Mouse (Mus musculus): ENCODE results near the gene Ap2b1. TPM values are rescaled to one million over a fixed set of nuclear protein-coding genes. Genes with fewer than 3 reads are reported as not detected.
A peak's percentile ranks its signal among the peaks of the same experiment; 100 is the strongest.

Gene Ap2b1
- polyA plus RNA-seq, 1 experiment from 2014 or later, result 89.2 TPM

DNA sequence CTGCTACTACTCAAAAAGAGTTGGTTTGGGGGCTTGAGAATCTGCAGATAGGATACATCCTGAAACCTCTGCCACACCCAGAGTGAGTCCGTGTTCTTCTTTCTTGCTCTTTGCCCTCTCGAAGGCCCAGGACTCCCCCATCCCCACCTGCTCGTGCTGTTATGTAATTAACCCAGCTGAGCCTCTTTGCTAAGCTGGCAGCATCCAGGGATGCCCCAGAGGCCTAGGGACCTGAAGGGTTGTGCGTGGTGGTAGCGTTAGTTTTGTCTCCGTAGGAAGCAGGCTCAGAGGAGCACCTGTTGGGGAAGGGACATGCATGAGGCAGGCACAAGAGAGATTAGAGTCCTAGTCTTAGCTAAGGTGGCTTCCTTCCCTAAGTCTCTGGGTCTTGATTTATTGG, 111.7 kb downstream of the Ap2b1 start:
- H3K36me3 ChIP-seq, result no peaks in the 10 kb centered on the region
- H3K27me3 ChIP-seq (ENCODE audit: insufficient read depth, poor library complexity, severe bottlenecking), result peaks cover 23% of the 10 kb centered on the region
- H3K27ac ChIP-seq, result no peak overlapping the region
- WGBS, result 29% methylated on average over 6 of the region's 6 CpGs
- H3K4me1 ChIP-seq (replicated peaks), result peaks cover 28% of the 10 kb centered on the region
- H3K9me3 ChIP-seq, result no peaks in the 10 kb centered on the region
- DNase-seq (ENCODE audit: low spot score), result no peak
- H3K4me3 ChIP-seq, result peak overlapping the region; percentile 85

DNA sequence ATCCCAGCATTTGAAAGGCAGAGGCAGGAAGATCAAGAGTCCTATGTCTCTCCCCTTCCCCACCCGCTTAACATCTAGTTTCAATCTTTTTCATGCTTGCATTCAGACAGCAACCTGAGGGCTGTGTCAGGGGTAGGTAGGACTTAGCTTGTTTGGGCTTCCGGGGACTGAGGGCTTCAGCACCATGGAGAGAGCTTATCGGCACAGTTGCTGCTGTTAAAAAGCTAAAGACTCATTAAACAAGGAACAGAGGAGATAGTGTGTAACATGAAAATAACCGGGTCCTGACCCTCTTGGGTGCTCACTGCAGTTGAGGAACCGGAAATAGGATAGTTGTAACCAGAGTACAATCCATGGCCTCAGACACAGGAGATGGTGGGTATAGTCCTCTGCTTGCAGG, 118.3 kb downstream of the Ap2b1 start:
- H3K4me1 ChIP-seq (replicated peaks), result peaks cover 13% of the 10 kb centered on the region
- H3K4me3 ChIP-seq, result no peak overlapping the region
- DNase-seq (ENCODE audit: low spot score), result peak; percentile 69
- peaks cover 71% of the 10 kb centered on the region for H3K27me3 ChIP-seq (ENCODE audit: insufficient read depth, poor library complexity, severe bottlenecking)
- no peak overlapping the region for H3K27ac ChIP-seq
- 16% methylated on average over 5 of the region's 5 CpGs for WGBS
- no peaks in the 10 kb centered on the region for H3K9me3 ChIP-seq
- H3K36me3 ChIP-seq, result no peaks in the 10 kb centered on the region

DNA sequence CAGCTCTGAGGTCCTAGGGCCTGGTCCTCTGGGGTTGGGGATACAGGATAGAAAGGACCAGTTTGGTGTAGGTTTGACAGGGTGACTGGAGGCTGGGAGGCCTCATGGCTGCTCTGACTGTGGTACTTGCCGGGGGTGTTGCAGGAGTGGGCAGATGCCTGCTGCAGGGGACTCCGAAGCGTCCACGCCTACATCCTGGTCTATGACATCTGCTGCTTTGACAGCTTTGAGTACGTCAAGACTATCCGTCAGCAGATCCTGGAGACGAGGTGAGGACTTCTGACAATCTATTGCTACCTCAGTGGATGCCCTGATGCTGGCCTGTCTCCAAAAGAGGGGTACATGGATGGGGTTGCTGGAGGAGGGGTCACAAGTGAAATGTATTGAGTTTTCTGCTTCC, 118.9 kb downstream of the Ap2b1 start:
- no peaks in the 10 kb centered on the region for H3K36me3 ChIP-seq
- peaks cover 13% of the 10 kb centered on the region for H3K4me1 ChIP-seq (replicated peaks)
- DNase-seq (ENCODE audit: low spot score), result no peak
- WGBS, result 84% methylated on average over 7 of the region's 7 CpGs
- H3K27me3 ChIP-seq (ENCODE audit: insufficient read depth, poor library complexity, severe bottlenecking), result peaks cover 65% of the 10 kb centered on the region
- no peak overlapping the region for H3K27ac ChIP-seq
- H3K4me3 ChIP-seq, result no peak overlapping the region
- H3K9me3 ChIP-seq, result no peaks in the 10 kb centered on the region

DNA sequence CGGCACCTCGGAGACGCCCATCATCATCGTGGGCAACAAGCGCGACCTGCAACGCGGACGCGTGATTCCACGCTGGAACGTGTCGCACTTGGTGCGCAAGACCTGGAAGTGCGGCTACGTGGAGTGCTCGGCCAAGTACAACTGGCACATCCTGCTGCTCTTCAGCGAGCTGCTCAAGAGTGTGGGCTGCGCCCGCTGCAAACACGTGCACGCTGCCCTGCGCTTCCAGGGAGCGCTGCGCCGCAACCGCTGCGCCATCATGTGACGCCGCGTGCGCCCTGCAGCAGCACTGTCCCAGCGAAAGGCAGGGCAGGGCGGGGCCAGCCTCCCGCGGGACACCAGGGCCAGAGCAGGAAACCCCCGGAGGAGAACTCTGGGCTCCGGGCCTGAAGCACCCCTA, 119.7 kb downstream of the Ap2b1 start:
- peaks cover 61% of the 10 kb centered on the region for H3K27me3 ChIP-seq (ENCODE audit: insufficient read depth, poor library complexity, severe bottlenecking)
- peak; percentile 25 for DNase-seq (ENCODE audit: low spot score)
- H3K27ac ChIP-seq, result no peak overlapping the region
- H3K36me3 ChIP-seq, result no peaks in the 10 kb centered on the region
- H3K4me3 ChIP-seq, result peak overlapping the region; percentile 36
- peaks cover 13% of the 10 kb centered on the region for H3K4me1 ChIP-seq (replicated peaks)
- WGBS, result 7% methylated on average over 38 of the region's 38 CpGs
- no peaks in the 10 kb centered on the region for H3K9me3 ChIP-seq

DNA sequence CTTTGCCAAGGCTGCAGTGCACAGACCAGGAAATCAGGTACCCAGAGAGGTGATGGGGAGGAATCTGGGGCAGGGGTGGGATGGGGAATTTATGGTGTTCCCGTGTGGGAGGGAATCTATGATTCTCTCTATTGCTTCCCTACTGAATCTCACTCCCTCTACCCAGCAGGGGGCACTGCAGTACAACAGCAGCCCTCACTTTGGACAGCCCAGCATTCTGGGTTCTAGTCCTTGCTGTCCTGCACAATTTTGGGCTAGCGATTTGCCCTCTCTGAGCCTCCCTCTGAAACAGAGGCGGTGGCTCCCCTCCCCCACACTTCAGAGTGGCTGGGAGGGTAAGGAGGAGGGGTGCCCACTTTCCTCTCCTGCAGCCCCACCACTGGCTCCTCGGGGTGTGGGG, 121.5 kb downstream of the Ap2b1 start:
- Histone ChIP-seq H3K4me1 (replicated peaks) (peaks cover 13% of the 10 kb centered on the region), H3K4me3 (no peak overlapping the region), H3K27me3 (ENCODE audit: insufficient read depth, poor library complexity, severe bottlenecking) (peaks cover 61% of the 10 kb centered on the region), H3K9me3 (no peaks in the 10 kb centered on the region), H3K27ac (no peak overlapping the region), H3K36me3 (no peaks in the 10 kb centered on the region)
- DNase-seq (ENCODE audit: low spot score), result peak; percentile 28
- 37% methylated on average over 4 of the region's 4 CpGs for WGBS

DNA sequence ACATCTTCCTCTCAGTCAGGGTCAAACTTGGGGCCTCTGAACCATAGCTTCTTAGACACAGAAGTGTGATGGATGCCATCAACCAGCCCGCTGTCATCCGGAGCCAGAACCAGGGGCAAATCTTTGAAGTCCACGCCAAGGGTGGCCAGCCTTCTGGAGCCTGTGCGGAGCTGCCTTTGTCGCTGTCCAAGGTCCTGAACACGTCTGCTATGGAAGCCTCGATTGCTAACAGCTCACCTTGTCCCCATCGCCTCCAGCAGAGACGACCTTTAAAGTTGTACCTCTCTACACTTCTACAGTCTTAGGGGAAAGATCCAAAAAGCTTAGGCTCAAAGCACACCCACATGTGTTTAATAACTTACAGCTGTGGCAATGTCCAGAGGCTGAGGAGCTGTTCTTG, 122.5 kb downstream of the Ap2b1 start:
- 4% methylated on average over 9 of the region's 9 CpGs for WGBS
- peaks cover 64% of the 10 kb centered on the region for H3K27me3 ChIP-seq (ENCODE audit: insufficient read depth, poor library complexity, severe bottlenecking)
- no peaks in the 10 kb centered on the region for H3K36me3 ChIP-seq
- H3K4me1 ChIP-seq (replicated peaks), result peaks cover 13% of the 10 kb centered on the region
- no peak overlapping the region for H3K4me3 ChIP-seq
- H3K27ac ChIP-seq, result no peak overlapping the region
- DNase-seq (ENCODE audit: low spot score), result peak; percentile 76
- H3K9me3 ChIP-seq, result no peaks in the 10 kb centered on the region

DNA sequence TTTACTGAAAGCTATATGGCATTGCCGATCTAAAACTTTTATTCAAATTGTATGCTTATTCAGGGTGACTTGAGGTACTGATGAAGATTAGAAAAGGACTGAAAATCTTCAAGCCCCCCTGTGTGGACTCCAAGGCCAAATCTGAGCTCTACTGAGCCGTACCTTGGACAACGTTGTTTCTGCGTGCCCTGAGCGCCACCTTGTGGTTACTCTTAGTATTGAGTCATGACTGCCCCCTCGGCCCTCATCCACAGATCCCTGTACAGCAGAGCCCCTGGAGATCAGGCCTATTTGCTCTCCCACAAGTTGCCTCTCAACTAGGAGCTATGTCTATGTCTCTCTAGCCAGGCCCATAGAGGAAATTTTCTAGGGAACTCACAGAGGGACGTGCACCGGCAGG, 125.9 kb downstream of the Ap2b1 start:
- Histone ChIP-seq H3K27ac (no peak overlapping the region), H3K4me3 (no peak overlapping the region), H3K36me3 (no peaks in the 10 kb centered on the region), H3K4me1 (replicated peaks) (peaks cover 12% of the 10 kb centered on the region), H3K27me3 (ENCODE audit: insufficient read depth, poor library complexity, severe bottlenecking) (peaks cover 66% of the 10 kb centered on the region), H3K9me3 (no peaks in the 10 kb centered on the region)
- WGBS, result 8% methylated on average over 8 of the region's 8 CpGs
- peak; percentile 80 for DNase-seq (ENCODE audit: low spot score)

DNA sequence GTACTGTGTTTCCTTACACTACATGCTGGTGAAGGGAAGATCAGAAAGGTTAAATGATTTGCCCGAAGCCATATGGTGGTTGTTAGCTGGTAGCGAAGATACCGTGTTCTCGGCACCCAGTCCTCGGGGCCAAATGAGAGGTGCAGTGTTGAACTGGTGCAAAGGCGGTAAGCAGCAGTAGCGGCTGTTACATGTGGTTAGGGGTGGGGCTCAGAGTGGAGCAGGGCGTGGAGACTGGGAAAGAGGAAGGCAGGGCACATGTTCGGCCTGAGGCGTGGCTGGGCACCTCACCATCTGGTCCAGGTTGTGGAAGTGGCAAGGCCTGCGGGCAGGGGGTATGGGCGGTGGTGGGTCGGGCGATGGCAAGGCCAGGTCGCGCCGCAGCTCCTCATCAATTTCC, 128.1 kb downstream of the Ap2b1 start:
- Histone ChIP-seq H3K4me1 (replicated peaks) (peaks cover 14% of the 10 kb centered on the region), H3K36me3 (no peaks in the 10 kb centered on the region), H3K27ac (no peak overlapping the region), H3K9me3 (no peaks in the 10 kb centered on the region), H3K4me3 (peak overlapping the region; percentile 7; the same call in 1 of the 2 replicates), H3K27me3 (ENCODE audit: insufficient read depth, poor library complexity, severe bottlenecking) (peaks cover 48% of the 10 kb centered on the region)
- DNase-seq (ENCODE audit: low spot score), result no peak
- WGBS, result 39% methylated on average over 17 of the region's 17 CpGs

DNA sequence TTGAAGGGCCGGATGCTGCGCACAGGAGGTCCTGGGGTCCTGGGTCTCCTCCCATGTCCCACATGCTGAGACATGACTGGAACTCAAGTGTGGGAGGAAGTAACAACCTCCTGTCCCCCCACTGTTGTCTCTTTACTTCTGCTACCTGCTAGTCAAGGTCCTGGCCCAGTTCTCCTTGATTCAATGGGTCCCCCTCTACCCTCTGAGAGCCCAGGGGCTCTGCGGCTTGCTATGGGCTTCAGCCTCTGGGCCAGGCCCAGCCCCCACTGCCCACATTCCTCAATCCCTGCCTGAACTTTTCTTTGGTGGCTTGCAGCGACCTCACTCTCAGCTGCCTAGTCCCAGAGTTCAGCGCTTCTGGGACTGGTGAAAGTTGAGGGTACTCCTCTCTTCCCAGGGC, 130.5 kb downstream of the Ap2b1 start, which contains the start of gene Gas2l2:
Gene Gas2l2, minus strand, starts transcription at position 101 of the 400 bp plus-strand sequence.
- DNase-seq (ENCODE audit: low spot score), result no peak
- 53% methylated on average over 5 of the region's 5 CpGs for WGBS
- Histone ChIP-seq H3K9me3 (no peaks in the 10 kb centered on the region), H3K27ac (peak within 1 kb of the TSS; percentile 23; the same call in 1 of the 2 replicates), H3K27me3 (ENCODE audit: insufficient read depth, poor library complexity, severe bottlenecking) (peaks cover 47% of the 10 kb centered on the region), H3K4me1 (replicated peaks) (peaks cover 14% of the 10 kb centered on the region), H3K4me3 (0 out of 2 replicates have a peak within 1 kb of the TSS, but pooled peaks have one; percentile 11), H3K36me3 (no peaks in the 10 kb centered on the region)

DNA sequence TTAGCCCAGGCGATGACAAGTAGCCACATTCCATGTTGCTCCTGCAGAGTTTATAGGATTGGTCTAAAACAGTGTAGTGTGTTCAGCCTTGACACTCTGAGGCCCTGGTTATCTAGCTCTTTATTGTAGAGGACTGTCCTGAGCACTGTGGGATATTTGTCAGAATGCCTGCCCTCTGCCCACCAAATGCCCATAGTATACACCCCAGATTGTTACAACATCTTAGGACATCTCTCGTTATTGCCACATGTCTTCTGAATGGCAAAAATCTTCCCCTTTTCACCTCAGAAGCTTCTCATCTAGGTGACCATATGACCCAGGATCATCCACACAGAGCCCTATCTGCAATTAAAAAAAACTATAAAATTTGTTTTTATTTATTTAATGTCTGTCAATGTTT, 133.7 kb downstream of the Ap2b1 start:
- no peaks in the 10 kb centered on the region for H3K9me3 ChIP-seq
- peaks cover 10% of the 10 kb centered on the region for H3K4me1 ChIP-seq (replicated peaks)
- peaks cover 30% of the 10 kb centered on the region for H3K27me3 ChIP-seq (ENCODE audit: insufficient read depth, poor library complexity, severe bottlenecking)
- 81% methylated on average over 2 of the region's 2 CpGs for WGBS
- DNase-seq (ENCODE audit: low spot score), result no peak
- H3K27ac ChIP-seq, result no peak overlapping the region
- no peaks in the 10 kb centered on the region for H3K36me3 ChIP-seq
- no peak overlapping the region for H3K4me3 ChIP-seq

DNA sequence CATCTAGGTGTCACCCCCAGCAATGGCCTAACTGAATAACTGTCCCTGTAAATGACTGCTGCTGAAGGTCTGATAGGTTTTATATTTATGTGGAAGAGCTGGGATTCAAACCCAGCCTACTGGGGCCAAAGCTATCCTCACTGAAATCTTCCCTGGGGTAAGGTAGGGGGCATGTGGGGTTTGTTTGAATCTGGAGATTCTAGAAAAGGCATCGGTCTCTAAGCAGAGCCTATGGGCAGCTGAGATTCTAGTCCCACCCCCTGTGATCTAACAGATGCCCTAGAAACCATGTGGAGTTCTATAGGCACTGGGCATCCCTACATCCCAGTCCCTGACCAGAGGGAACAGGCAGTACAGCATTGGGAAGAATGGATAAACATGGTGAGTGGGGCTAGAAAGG, 138.6 kb downstream of the Ap2b1 start, which contains the start of gene 1700020L24Rik:
Gene 1700020L24Rik, plus strand, starts transcription at position 301 of the 400 bp plus-strand sequence.
- peaks cover 33% of the 10 kb centered on the region for H3K27me3 ChIP-seq (ENCODE audit: insufficient read depth, poor library complexity, severe bottlenecking)
- H3K4me1 ChIP-seq (replicated peaks), result peaks cover 18% of the 10 kb centered on the region; the same call in 1 of the 2 replicates
- no peaks in the 10 kb centered on the region for H3K36me3 ChIP-seq
- H3K9me3 ChIP-seq, result no peaks in the 10 kb centered on the region
- no peak within 1 kb of the TSS for H3K4me3 ChIP-seq
- 87% methylated on average over 1 of the region's 1 CpGs for WGBS
- no peak for DNase-seq (ENCODE audit: low spot score)
- no peak within 1 kb of the TSS for H3K27ac ChIP-seq

DNA sequence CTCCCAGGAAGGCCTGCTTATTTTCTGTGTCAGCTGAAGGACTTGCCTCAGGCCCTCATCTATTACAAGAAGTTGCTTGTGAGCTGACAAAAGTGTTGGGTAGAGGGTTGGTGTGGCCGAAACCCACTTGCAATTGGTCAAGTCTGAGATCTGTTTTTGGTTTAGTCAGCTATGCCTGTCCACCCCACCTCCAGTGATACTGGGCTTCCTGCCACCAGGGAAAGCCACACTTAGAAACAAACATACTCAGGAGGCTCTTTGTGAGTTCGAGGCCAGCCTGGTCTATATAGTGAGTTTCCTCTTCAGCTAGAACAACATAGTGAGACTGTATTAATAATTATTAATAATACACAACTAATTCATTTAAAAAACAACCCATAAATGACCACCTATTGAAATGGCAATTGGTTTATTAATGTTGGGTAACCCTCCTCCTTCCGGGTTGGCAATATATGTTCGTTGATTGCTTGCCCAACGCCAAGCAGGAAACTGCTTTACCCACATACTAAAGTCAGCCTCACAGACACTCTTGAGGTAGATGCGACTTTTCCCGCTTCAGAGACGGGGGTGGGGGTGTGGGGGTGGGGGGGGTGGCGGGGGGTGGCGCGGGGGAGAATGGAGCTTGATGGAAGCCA, 140.7 kb downstream of the Ap2b1 start:
- no peaks in the 10 kb centered on the region for H3K9me3 ChIP-seq
- H3K4me1 ChIP-seq (replicated peaks), result peaks cover 40% of the 10 kb centered on the region
- peak overlapping the region; percentile 82 for H3K27ac ChIP-seq
- 36% methylated on average over 11 of the region's 11 CpGs for WGBS
- H3K4me3 ChIP-seq, result peak overlapping the region; percentile 70
- no peaks in the 10 kb centered on the region for H3K36me3 ChIP-seq
- no peak for DNase-seq (ENCODE audit: low spot score)
- peaks cover 55% of the 10 kb centered on the region for H3K27me3 ChIP-seq (ENCODE audit: insufficient read depth, poor library complexity, severe bottlenecking)

DNA sequence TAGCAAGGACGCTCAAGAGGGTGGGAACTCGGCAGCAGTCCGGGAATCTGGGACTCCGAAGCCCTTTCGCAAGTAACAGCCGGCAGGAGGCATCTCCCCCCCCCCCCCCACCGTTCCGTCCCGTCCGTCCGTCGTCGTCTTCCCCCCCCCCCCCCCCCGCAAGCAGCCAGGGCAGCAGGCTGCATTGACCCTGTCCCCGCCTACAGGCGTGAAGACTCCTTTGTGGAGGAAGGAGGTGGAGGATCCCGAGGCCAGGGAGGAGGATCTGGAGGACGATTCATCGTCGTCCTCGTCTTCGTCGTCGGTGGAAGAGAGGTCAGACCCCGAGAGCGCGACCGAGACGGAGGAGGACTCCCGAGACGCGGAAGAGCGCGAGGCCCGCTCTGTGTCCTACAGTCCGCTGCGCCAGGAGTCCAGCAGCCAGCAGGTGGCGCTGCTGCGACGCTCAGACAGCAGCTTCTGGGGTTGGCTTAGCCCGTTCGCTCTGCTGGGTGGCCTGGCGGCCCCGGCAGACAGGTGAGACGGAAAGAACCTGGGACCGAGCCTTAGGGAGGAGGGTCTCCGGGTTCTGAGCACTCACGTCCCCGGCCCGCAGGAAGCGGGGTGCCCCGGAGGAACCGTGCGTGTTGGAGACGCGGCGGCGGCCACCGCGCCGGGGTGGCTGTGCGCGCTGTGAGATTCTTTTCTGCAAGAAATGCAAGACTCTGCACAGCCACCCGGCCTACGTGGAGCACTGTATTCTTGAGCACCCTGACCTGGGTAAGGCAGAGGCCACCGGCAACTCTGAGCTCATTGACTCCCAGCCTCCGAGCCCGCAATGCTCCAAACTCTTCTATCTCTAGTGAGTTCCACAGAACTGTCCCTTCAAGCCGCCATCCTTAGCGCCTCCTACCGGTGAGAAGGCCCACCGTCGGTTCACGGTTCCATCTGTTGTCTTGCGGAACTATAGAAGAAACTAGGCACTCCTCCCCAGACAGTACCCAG, 141.5 kb downstream of the Ap2b1 start:
- peak; percentile 90 for DNase-seq (ENCODE audit: low spot score)
- under 1% methylated on average over 65 of the region's 75 CpGs for WGBS

More for the DNA sequence above, 141.5 kb downstream of the Ap2b1 start:
- Histone ChIP-seq H3K36me3 (no peaks in the 10 kb centered on the region), H3K27ac (peak overlapping the region; percentile 82), H3K9me3 (no peaks in the 10 kb centered on the region), H3K27me3 (ENCODE audit: insufficient read depth, poor library complexity, severe bottlenecking) (peaks cover 63% of the 10 kb centered on the region), H3K4me1 (replicated peaks) (peaks cover 44% of the 10 kb centered on the region), H3K4me3 (peak overlapping the region; percentile 70)
